Mouse (Mus musculus): ENCODE measurements around the gene Clec4g.

DNA sequence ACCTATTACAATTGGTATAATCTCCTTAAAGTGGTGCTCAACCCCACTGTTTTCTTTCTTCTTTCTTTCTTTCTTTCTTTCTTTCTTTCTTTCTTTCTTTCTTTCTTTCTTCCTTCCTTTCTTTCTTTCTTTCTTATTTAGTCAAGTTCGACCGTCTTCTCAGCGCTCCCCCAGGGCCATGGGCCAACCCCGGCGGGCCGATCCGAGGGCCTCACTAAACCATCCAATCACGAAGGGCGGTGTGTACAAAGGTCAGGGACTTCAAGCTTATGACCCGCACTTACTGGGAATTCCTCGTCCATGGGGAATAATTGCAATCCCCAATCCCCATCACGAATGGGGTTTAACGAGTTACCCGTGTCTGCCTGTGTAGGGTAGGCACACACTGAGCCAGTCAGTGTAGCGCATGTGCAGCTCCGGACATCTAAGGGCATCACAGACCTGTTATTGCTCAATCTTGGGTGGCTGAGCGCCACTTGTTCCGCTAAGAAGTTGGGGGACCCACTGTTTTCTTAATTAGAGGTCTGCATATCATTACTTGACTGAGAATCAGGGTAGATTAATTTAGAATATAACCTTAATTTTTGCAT, 33.9 kb upstream of the Clec4g start:
- no peak for TF ChIP-seq CTCF (IDR thresholded peaks at IDR 0.05; ENCODE audit: low read depth)
- no peak for TF ChIP-seq EP300 (IDR thresholded peaks at IDR 0.05; ENCODE audit: low read depth)

All from liver, postnatal 0 days (tissue).